Mouse (Mus musculus): ENCODE measurements around the gene Cfap57. TPM values are rescaled to one million over a fixed set of nuclear protein-coding genes. Genes with fewer than 3 reads are reported as not detected.
A peak's percentile ranks its signal among the peaks of the same experiment; 100 is the strongest.

Gene Cfap57
- polyA plus RNA-seq, 1 experiment from 2014 or later, result 0.42 TPM

DNA sequence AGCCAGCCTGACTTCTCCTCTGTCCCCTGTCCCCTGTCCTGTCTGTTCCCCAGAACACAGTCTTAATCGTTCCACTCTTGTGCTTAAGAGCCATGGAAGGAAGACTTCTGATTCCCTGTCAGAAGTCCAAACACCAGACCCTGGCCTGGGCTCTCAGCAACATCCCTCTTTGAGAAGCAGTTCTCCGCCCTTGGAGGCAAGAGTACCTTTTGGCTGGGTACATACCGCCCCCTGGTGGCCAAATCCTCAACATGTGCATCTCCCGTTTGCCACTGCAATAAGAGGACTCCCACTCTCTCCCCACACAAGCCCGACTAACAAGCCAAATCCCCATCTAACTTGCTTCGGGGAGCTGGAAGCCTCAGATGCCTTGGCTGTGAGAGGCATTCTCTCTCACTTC lies 44.5 kb downstream of the Cfap57 start:
- no peak overlapping the region for H3K4me2 ChIP-seq (ENCODE audit: low read depth, low read length)
- peak overlapping the region; percentile 28; the same call in 1 of the 2 replicates for H3K9ac ChIP-seq (replicated peaks; ENCODE audit: low read length)
- H3K27ac ChIP-seq (replicated peaks; ENCODE audit: low read depth, low read length), result no peak overlapping the region
- peak; percentile 93 for DNase-seq (ENCODE audit: low spot score)
- H3K36me3 ChIP-seq (replicated peaks; ENCODE audit: control insufficient read depth, insufficient read depth, low read depth, low read length), result no peaks in the 10 kb centered on the region
- H3K9me3 ChIP-seq (replicated peaks; ENCODE audit: control insufficient read depth, low read length), result no peaks in the 10 kb centered on the region
- H3K4me3 ChIP-seq (ENCODE audit: low read depth, low read length), result no peak overlapping the region
- no peaks in the 10 kb centered on the region for H3K4me1 ChIP-seq (ENCODE audit: control insufficient read depth, insufficient read depth, low read length)
- no peaks in the 10 kb centered on the region for H3K27me3 ChIP-seq (ENCODE audit: control insufficient read depth, insufficient read depth, low read length)
- ATAC-seq (replicated peaks; ENCODE audit: insufficient number of reproducible peaks, low FRiP score, low TSS enrichment, low read depth), result no peak; the same call in 1 of the 2 replicates
- WGBS, result 8% methylated on average over 6 of the region's 6 CpGs

DNA sequence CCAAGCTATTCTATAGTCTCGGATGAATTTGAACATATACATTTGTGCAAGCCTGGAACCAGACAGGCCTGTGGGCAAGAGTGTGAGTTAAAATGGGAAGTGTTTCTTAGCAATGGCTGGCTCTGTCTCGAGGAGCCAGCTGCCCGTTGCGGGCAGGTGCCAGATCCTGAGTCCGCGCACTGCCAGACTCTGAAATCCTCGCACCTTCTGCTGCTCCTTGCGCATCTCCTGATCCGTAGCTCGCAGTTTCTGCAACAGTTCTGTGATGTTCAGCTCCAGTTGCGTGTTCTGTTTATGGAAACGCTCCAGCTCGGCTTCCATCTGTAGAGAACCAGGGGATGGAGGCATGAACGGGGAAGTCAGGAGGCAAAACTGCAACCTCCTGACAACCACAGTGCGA lies 49.1 kb downstream of the Cfap57 start:
- H3K9me3 ChIP-seq (replicated peaks; ENCODE audit: control insufficient read depth, low read length), result no peaks in the 10 kb centered on the region
- no peak overlapping the region for H3K4me2 ChIP-seq (ENCODE audit: low read depth, low read length)
- WGBS, result 80% methylated on average over 15 of the region's 15 CpGs
- H3K36me3 ChIP-seq (replicated peaks; ENCODE audit: control insufficient read depth, insufficient read depth, low read depth, low read length), result no peaks in the 10 kb centered on the region
- H3K27ac ChIP-seq (replicated peaks; ENCODE audit: low read depth, low read length), result no peak overlapping the region
- ATAC-seq (replicated peaks; ENCODE audit: insufficient number of reproducible peaks, low FRiP score, low TSS enrichment, low read depth) (no peak), DNase-seq (ENCODE audit: low spot score) (no peak)
- no peaks in the 10 kb centered on the region for H3K27me3 ChIP-seq (ENCODE audit: control insufficient read depth, insufficient read depth, low read length)
- H3K4me3 ChIP-seq (ENCODE audit: low read depth, low read length), result no peak overlapping the region
- no peaks in the 10 kb centered on the region for H3K4me1 ChIP-seq (ENCODE audit: control insufficient read depth, insufficient read depth, low read length)
- no peak overlapping the region for H3K9ac ChIP-seq (replicated peaks; ENCODE audit: low read length)

DNA sequence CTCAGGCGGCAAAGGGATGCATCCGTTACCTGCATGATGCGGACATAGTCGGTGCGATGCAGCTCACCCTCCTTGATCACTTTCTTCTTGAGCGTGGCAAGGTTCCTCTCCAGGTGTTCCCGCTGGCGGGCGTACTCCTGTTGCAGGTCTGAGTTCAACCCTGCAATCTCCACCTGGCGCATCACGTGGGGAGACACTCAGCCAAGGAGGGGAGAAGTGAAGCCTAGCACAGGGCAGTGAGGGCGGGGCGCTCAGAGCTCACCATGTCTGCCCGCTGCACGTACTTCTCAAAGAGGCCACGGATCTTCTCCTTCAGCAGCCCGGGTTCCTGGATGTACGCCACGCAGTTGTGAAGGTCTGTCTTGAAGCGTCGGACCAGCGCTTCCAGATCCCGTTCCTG lies 51.3 kb downstream of the Cfap57 start:
- no peak for ATAC-seq (replicated peaks; ENCODE audit: insufficient number of reproducible peaks, low FRiP score, low TSS enrichment, low read depth)

DNA sequence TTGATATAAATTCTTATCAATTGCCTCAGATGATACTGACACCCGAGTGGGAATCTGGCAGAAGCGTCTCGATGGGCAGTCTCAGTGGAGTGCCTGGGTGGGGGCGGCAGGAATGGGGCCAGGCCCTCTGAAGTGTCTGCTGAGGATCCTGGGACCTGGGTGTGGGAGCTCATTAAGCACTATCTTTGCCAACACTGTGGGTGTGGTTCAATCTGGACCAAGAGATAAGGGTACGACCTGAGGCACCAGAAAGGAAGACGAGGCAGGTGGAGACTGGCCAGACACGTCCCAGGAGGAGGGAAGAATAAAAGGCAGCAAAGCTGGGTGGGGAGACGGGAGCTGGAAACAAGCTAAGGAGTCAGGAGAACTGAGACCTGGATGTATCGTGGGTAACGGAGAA lies 51.9 kb downstream of the Cfap57 start:
- Histone ChIP-seq H3K9ac (replicated peaks; ENCODE audit: low read length) (no peak overlapping the region), H3K27ac (replicated peaks; ENCODE audit: low read depth, low read length) (no peak overlapping the region), H3K4me2 (ENCODE audit: low read depth, low read length) (no peak overlapping the region), H3K4me3 (ENCODE audit: low read depth, low read length) (no peak overlapping the region), H3K9me3 (replicated peaks; ENCODE audit: control insufficient read depth, low read length) (no peaks in the 10 kb centered on the region), H3K36me3 (replicated peaks; ENCODE audit: control insufficient read depth, insufficient read depth, low read depth, low read length) (no peaks in the 10 kb centered on the region), H3K27me3 (ENCODE audit: control insufficient read depth, insufficient read depth, low read length) (no peaks in the 10 kb centered on the region), H3K4me1 (ENCODE audit: control insufficient read depth, insufficient read depth, low read length) (no peaks in the 10 kb centered on the region)
- WGBS, result 75% methylated on average over 10 of the region's 10 CpGs
- DNase-seq (ENCODE audit: low spot score) (no peak), ATAC-seq (replicated peaks; ENCODE audit: insufficient number of reproducible peaks, low FRiP score, low TSS enrichment, low read depth) (0 out of 2 replicates have a peak, but pooled peaks have one; percentile 40)

More for the DNA sequence above, 51.3 kb downstream of the Cfap57 start:
- no peak for DNase-seq (ENCODE audit: low spot score)
- H3K27me3 ChIP-seq (ENCODE audit: control insufficient read depth, insufficient read depth, low read length), result no peaks in the 10 kb centered on the region
- no peak overlapping the region for H3K9ac ChIP-seq (replicated peaks; ENCODE audit: low read length)
- no peak overlapping the region for H3K4me3 ChIP-seq (ENCODE audit: low read depth, low read length)
- H3K4me1 ChIP-seq (ENCODE audit: control insufficient read depth, insufficient read depth, low read length), result no peaks in the 10 kb centered on the region
- no peaks in the 10 kb centered on the region for H3K36me3 ChIP-seq (replicated peaks; ENCODE audit: control insufficient read depth, insufficient read depth, low read depth, low read length)
- H3K27ac ChIP-seq (replicated peaks; ENCODE audit: low read depth, low read length), result no peak overlapping the region
- 76% methylated on average over 22 of the region's 23 CpGs for WGBS
- no peaks in the 10 kb centered on the region for H3K9me3 ChIP-seq (replicated peaks; ENCODE audit: control insufficient read depth, low read length)
- no peak overlapping the region for H3K4me2 ChIP-seq (ENCODE audit: low read depth, low read length)

DNA sequence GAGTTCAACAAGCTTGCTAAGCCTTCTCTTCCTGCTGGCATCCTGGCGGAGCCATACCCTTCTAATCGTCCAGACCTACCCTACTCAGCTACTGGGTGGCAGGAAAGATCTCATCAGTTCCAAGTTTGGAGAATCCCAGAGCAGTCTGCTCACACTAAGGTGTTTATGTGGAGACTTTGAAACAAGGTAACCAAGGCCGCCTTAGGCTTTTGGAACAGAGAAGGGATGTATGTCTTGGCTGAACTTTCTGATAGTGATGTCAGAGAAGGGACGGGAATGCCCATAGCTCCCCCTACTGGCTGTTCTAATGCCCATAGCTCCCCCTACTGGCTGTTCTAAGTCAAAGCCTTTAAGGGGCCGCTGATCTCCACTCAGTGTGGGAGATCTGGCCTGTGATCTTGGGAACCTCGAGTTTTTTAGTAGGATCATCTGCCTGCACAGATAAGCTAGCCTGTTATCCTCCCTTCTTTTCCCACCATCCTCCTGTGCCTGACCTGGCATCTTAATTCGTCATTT lies 54.4 kb downstream of the Cfap57 start:
- Histone ChIP-seq H3K27me3 (ENCODE audit: control insufficient read depth, insufficient read depth, low read length) (no peaks in the 10 kb centered on the region), H3K9ac (replicated peaks; ENCODE audit: low read length) (no peak overlapping the region), H3K4me1 (ENCODE audit: control insufficient read depth, insufficient read depth, low read length) (no peaks in the 10 kb centered on the region), H3K9me3 (replicated peaks; ENCODE audit: control insufficient read depth, low read length) (no peaks in the 10 kb centered on the region), H3K4me3 (ENCODE audit: low read depth, low read length) (no peak overlapping the region), H3K4me2 (ENCODE audit: low read depth, low read length) (no peak overlapping the region), H3K27ac (replicated peaks; ENCODE audit: low read depth, low read length) (no peak overlapping the region), H3K36me3 (replicated peaks; ENCODE audit: control insufficient read depth, insufficient read depth, low read depth, low read length) (no peaks in the 10 kb centered on the region)
- no peak for ATAC-seq (replicated peaks; ENCODE audit: insufficient number of reproducible peaks, low FRiP score, low TSS enrichment, low read depth)
- peak; percentile 82 for DNase-seq (ENCODE audit: low spot score)
- WGBS, result 37% methylated on average over 7 of the region's 7 CpGs

DNA sequence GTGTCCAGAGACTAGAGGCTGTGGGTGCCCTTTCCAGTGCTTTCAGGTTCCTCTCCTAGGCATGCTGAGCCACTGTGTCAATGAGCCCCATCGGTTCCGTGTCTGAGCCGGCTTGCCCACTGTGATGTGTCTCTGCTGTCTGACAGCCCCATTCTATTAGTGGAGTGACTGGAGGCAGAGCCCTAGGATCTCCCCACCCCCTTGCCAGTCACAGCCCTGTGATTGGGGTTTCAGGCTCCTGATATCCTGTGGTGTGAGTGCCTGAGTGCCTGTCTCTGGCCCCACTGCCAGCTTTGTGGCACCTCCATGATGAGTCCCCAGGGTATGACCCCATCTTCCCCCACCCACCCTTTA lies 55.7 kb downstream of the Cfap57 start:
- H3K4me3 ChIP-seq (ENCODE audit: low read depth, low read length), result no peak overlapping the region
- H3K27me3 ChIP-seq (ENCODE audit: control insufficient read depth, insufficient read depth, low read length), result no peaks in the 10 kb centered on the region
- no peak overlapping the region for H3K27ac ChIP-seq (replicated peaks; ENCODE audit: low read depth, low read length)
- H3K9ac ChIP-seq (replicated peaks; ENCODE audit: low read length), result no peak overlapping the region
- H3K4me1 ChIP-seq (ENCODE audit: control insufficient read depth, insufficient read depth, low read length), result no peaks in the 10 kb centered on the region
- no peak overlapping the region for H3K4me2 ChIP-seq (ENCODE audit: low read depth, low read length)
- ATAC-seq (replicated peaks; ENCODE audit: insufficient number of reproducible peaks, low FRiP score, low TSS enrichment, low read depth) (no peak), DNase-seq (ENCODE audit: low spot score) (no peak)
- WGBS, result 72% methylated on average over 3 of the region's 3 CpGs
- H3K9me3 ChIP-seq (replicated peaks; ENCODE audit: control insufficient read depth, low read length), result no peaks in the 10 kb centered on the region
- no peaks in the 10 kb centered on the region for H3K36me3 ChIP-seq (replicated peaks; ENCODE audit: control insufficient read depth, insufficient read depth, low read depth, low read length)

DNA sequence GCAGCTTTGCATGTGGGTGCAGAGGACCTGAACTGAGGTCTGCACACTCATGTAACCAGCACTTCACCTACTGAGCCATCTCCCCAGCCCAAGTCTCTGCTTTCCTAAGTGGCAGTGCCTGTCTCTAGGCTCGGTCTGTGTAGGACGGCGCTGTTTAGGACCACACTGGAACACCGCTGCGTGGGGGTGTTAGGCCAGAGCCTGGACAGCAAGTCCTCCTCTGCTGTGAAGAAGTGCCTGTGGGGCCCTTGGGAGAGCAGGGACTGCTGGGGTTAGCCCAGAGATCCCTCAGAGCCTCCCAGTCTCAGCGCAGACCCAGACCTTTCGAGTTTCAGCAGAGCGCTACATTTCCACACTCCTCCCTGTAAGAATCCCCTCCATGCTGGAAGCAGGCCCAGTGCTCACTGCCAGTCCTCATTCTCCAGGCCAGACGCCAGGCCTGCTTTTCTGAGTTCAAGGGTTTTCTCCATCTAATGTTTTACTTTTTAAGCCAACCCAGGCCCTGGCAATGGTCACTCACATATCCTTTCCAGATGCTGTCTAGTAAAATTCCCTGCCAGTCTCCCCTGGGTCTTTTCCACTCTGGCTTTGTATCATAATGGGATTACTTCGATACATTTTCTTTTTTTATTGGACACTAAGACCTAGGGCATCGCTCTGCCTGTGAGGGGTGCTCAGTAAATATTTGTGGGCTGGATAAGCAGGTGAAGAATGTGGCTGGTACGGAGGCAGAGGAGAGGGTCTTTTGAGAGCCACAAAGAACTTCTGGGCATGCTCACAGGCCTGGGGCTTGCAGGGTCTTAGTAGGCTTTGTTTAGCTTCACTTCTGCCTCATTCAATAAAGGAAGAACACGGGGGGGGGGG lies 56.3 kb downstream of the Cfap57 start:
- Histone ChIP-seq H3K9ac (replicated peaks; ENCODE audit: low read length) (no peak overlapping the region), H3K9me3 (replicated peaks; ENCODE audit: control insufficient read depth, low read length) (no peaks in the 10 kb centered on the region), H3K4me3 (ENCODE audit: low read depth, low read length) (no peak overlapping the region), H3K36me3 (replicated peaks; ENCODE audit: control insufficient read depth, insufficient read depth, low read depth, low read length) (no peaks in the 10 kb centered on the region), H3K4me1 (ENCODE audit: control insufficient read depth, insufficient read depth, low read length) (no peaks in the 10 kb centered on the region), H3K4me2 (ENCODE audit: low read depth, low read length) (no peak overlapping the region), H3K27me3 (ENCODE audit: control insufficient read depth, insufficient read depth, low read length) (no peaks in the 10 kb centered on the region), H3K27ac (replicated peaks; ENCODE audit: low read depth, low read length) (no peak overlapping the region)
- 0 out of 2 replicates have a peak, but pooled peaks have one; percentile 41 for ATAC-seq (replicated peaks; ENCODE audit: insufficient number of reproducible peaks, low FRiP score, low TSS enrichment, low read depth)
- WGBS, result 79% methylated on average over 13 of the region's 13 CpGs
- DNase-seq (ENCODE audit: low spot score), result no peak

DNA sequence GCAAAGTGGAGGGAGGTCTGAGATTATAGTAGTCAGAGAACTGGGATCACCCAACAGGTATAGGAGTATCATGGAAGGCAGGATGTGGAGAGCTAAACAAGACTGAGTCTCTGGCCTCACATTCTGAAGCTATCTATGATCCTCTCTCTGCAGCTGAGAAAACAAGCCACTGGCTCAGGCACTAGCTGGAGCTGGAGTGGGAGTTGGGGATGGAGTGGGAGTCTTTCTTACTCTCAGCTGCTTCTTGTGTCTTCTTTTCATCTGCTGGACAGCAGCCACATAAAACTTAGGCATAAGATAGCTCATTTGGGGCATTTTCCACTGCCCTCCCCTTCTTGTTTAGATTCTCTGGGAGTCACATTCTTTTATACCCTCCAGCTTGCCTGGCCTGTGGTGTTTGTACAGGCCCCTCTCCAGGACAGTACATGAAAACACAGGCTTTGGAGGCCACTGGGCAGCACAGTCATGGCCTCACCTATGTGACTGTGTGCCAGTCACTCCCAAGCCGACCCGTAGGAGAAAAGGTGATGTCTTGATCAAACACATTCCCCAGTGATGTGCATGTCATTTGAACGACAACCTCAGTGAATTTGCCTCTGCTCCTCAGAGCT lies 67.4 kb downstream of the Cfap57 start:
- DNase-seq (ENCODE audit: low spot score) (no peak), ATAC-seq (replicated peaks; ENCODE audit: insufficient number of reproducible peaks, low FRiP score, low TSS enrichment, low read depth) (no peak)
- Histone ChIP-seq H3K4me3 (ENCODE audit: low read depth, low read length) (no peak overlapping the region), H3K4me2 (ENCODE audit: low read depth, low read length) (no peak overlapping the region), H3K27me3 (ENCODE audit: control insufficient read depth, insufficient read depth, low read length) (no peaks in the 10 kb centered on the region), H3K27ac (replicated peaks; ENCODE audit: low read depth, low read length) (no peak overlapping the region), H3K36me3 (replicated peaks; ENCODE audit: control insufficient read depth, insufficient read depth, low read depth, low read length) (no peaks in the 10 kb centered on the region), H3K9me3 (replicated peaks; ENCODE audit: control insufficient read depth, low read length) (no peaks in the 10 kb centered on the region), H3K4me1 (ENCODE audit: control insufficient read depth, insufficient read depth, low read length) (no peaks in the 10 kb centered on the region), H3K9ac (replicated peaks; ENCODE audit: low read length) (no peak overlapping the region)
- WGBS, result 86% methylated on average over 3 of the region's 3 CpGs
